Mouse (Mus musculus): ENCODE measurements at regions not wholly inside any gene's neighbourhood (a gene's known extent, or its start where the extent isn't known, plus 50 kb on each side); places are given as distances from the start of the nearest gene placed in this dataset.

DNA sequence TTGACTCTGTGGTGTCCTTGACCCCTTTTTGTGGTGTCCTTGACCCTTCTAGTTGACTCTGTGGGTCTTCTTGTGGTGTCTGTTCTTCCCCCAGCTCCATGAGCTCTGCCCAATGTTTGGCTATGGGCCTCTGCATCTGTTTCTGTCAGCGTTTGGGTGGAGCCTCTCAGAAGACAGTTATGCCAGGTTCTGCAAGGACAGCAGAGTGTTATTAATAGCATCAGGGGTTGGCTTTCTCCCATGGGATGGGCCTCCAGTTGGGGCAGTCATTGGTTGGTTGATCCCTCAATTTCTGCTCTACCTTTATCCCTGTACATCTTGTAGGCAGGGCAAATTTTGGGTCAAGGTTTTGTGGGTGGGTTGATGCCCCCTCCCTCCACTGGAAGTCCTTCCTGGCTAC lies 138.8 kb downstream of the Tex29 start:
- TF ChIP-seq E2F4 (IDR thresholded peaks at IDR 0.05; ENCODE audit: borderline replicate concordance, low read depth, low read length) (no peak), CTCF (IDR thresholded peaks at IDR 0.05 in 2 of 3, conservative IDR thresholded peaks at IDR 0.05 in 1 of 3; ENCODE audit: control insufficient read depth in 1 of 3, insufficient read depth in 1 of 3, low read depth in 2 of 3, low read length in 3 of 3, poor library complexity in 1 of 3, severe bottlenecking in 1 of 3) (no peak)

All from MEL (cell line).